Mouse (Mus musculus) heart, postnatal 0 days (tissue): ENCODE data around the gene Cdipt.

Source experiments
- CTCF ChIP-seq: IDR thresholded peaks from 2 replicates; pipeline ENCODE4 v1.5.1; 2016; ENCODE audit warnings: antibody characterized with exemption, control low read depth, low read depth
- EP300 ChIP-seq: IDR thresholded peaks from 2 replicates; pipeline ENCODE4 v1.6.1; 2016; ENCODE audit warnings: antibody characterized with exemption, low read depth

GRCm38 (mm10) chr7:126976878-126977459, 1.3 kb downstream of the Cdipt start:
- TF ChIP-seq CTCF, result no peak
- no peak for TF ChIP-seq EP300
